Mouse (Mus musculus): ENCODE measurements at regions not wholly inside any gene's neighbourhood (a gene's known extent, or its start where the extent isn't known, plus 50 kb on each side); places are given as distances from the start of the nearest gene placed in this dataset.

- WGBS: 84% methylated on average over 1 of the region's 1 CpGs
- no peaks in the 10 kb centered on the region for H3K9me3 ChIP-seq (ENCODE audit: control insufficient read depth, low read length)
- no peaks in the 10 kb centered on the region for H3K4me1 ChIP-seq (replicated peaks; ENCODE audit: control insufficient read depth, insufficient read depth, low read length)
- H3K9ac ChIP-seq (ENCODE audit: low read length): no peak overlapping the region
- DNase-seq (ENCODE audit: low spot score): no peak
- no peaks in the 10 kb centered on the region for H3K36me3 ChIP-seq (ENCODE audit: control insufficient read depth, insufficient read depth, low read length)
- H3K4me2 ChIP-seq (ENCODE audit: low read depth, low read length, severe bottlenecking): no peak overlapping the region
- H3K27me3 ChIP-seq (ENCODE audit: control insufficient read depth, insufficient read depth, low read length): no peaks in the 10 kb centered on the region
- H3K4me3 ChIP-seq (ENCODE audit: low read depth, low read length): no peak overlapping the region
- no peak overlapping the region for H3K27ac ChIP-seq (ENCODE audit: low read depth, low read length)
- no peak for ATAC-seq (replicated peaks; ENCODE audit: low FRiP score)
Measured at GRCm38 (mm10) chr2:45948758-45949157, 831.6 kb upstream of the Zeb2 start.

GRCm38 (mm10) chr2:45925791-45926480 is 808.7 kb upstream of the Zeb2 start:
- Histone ChIP-seq H3K9me3 (ENCODE audit: control insufficient read depth, low read length) (no peaks in the 10 kb centered on the region), H3K27ac (ENCODE audit: low read depth, low read length) (no peak overlapping the region), H3K4me2 (ENCODE audit: low read depth, low read length, severe bottlenecking) (no peak overlapping the region), H3K9ac (ENCODE audit: low read length) (no peak overlapping the region), H3K4me3 (ENCODE audit: low read depth, low read length) (no peak overlapping the region), H3K4me1 (replicated peaks; ENCODE audit: control insufficient read depth, insufficient read depth, low read length) (no peaks in the 10 kb centered on the region), H3K27me3 (ENCODE audit: control insufficient read depth, insufficient read depth, low read length) (no peaks in the 10 kb centered on the region), H3K36me3 (ENCODE audit: control insufficient read depth, insufficient read depth, low read length) (no peaks in the 10 kb centered on the region)
- 84% methylated on average over 7 of the region's 7 CpGs for WGBS
- no peak for DNase-seq (ENCODE audit: low spot score)
- ATAC-seq (replicated peaks; ENCODE audit: low FRiP score): no peak

GRCm38 (mm10) chr2:45908871-45909270 is 791.7 kb upstream of the Zeb2 start:
- DNase-seq (ENCODE audit: low spot score): no peak
- H3K27me3 ChIP-seq (ENCODE audit: control insufficient read depth, insufficient read depth, low read length): no peaks in the 10 kb centered on the region
- H3K4me1 ChIP-seq (replicated peaks; ENCODE audit: control insufficient read depth, insufficient read depth, low read length): no peaks in the 10 kb centered on the region
- 33% methylated on average over 1 of the region's 1 CpGs for WGBS
- H3K4me2 ChIP-seq (ENCODE audit: low read depth, low read length, severe bottlenecking): no peak overlapping the region
- H3K36me3 ChIP-seq (ENCODE audit: control insufficient read depth, insufficient read depth, low read length): no peaks in the 10 kb centered on the region
- no peaks in the 10 kb centered on the region for H3K9me3 ChIP-seq (ENCODE audit: control insufficient read depth, low read length)
- H3K27ac ChIP-seq (ENCODE audit: low read depth, low read length): no peak overlapping the region
- no peak for ATAC-seq (replicated peaks; ENCODE audit: low FRiP score)
- no peak overlapping the region for H3K4me3 ChIP-seq (ENCODE audit: low read depth, low read length)
- H3K9ac ChIP-seq (ENCODE audit: low read length): no peak overlapping the region

- no peak overlapping the region for H3K4me3 ChIP-seq (ENCODE audit: low read depth, low read length)
- no peak overlapping the region for H3K27ac ChIP-seq (ENCODE audit: low read depth, low read length)
- no peak for ATAC-seq (replicated peaks; ENCODE audit: low FRiP score)
Measured at GRCm38 (mm10) chr2:45904623-45905235, 787.5 kb upstream of the Zeb2 start.

GRCm38 (mm10) chr2:45904090-45904489 is 786.9 kb upstream of the Zeb2 start:
- Histone ChIP-seq H3K4me1 (replicated peaks; ENCODE audit: control insufficient read depth, insufficient read depth, low read length) (no peaks in the 10 kb centered on the region), H3K9ac (ENCODE audit: low read length) (no peak overlapping the region), H3K9me3 (ENCODE audit: control insufficient read depth, low read length) (no peaks in the 10 kb centered on the region), H3K27me3 (ENCODE audit: control insufficient read depth, insufficient read depth, low read length) (no peaks in the 10 kb centered on the region), H3K27ac (ENCODE audit: low read depth, low read length) (no peak overlapping the region), H3K4me3 (ENCODE audit: low read depth, low read length) (no peak overlapping the region), H3K36me3 (ENCODE audit: control insufficient read depth, insufficient read depth, low read length) (no peaks in the 10 kb centered on the region), H3K4me2 (ENCODE audit: low read depth, low read length, severe bottlenecking) (no peak overlapping the region)
- DNase-seq (ENCODE audit: low spot score) (no peak), ATAC-seq (replicated peaks; ENCODE audit: low FRiP score) (no peak)
- WGBS: 90% methylated on average over 4 of the region's 4 CpGs

More at GRCm38 (mm10) chr2:45904623-45905235, 787.5 kb upstream of the Zeb2 start:
- Histone ChIP-seq H3K4me2 (ENCODE audit: low read depth, low read length, severe bottlenecking) (no peak overlapping the region), H3K9me3 (ENCODE audit: control insufficient read depth, low read length) (no peaks in the 10 kb centered on the region), H3K27me3 (ENCODE audit: control insufficient read depth, insufficient read depth, low read length) (no peaks in the 10 kb centered on the region), H3K4me1 (replicated peaks; ENCODE audit: control insufficient read depth, insufficient read depth, low read length) (no peaks in the 10 kb centered on the region), H3K9ac (ENCODE audit: low read length) (no peak overlapping the region), H3K36me3 (ENCODE audit: control insufficient read depth, insufficient read depth, low read length) (no peaks in the 10 kb centered on the region)
- 88% methylated on average over 2 of the region's 2 CpGs for WGBS
- no peak for DNase-seq (ENCODE audit: low spot score)

- Histone ChIP-seq H3K4me1 (replicated peaks; ENCODE audit: control insufficient read depth, insufficient read depth, low read length) (no peaks in the 10 kb centered on the region), H3K4me3 (ENCODE audit: low read depth, low read length) (no peak overlapping the region), H3K4me2 (ENCODE audit: low read depth, low read length, severe bottlenecking) (no peak overlapping the region), H3K27me3 (ENCODE audit: control insufficient read depth, insufficient read depth, low read length) (no peaks in the 10 kb centered on the region), H3K9ac (ENCODE audit: low read length) (no peak overlapping the region), H3K9me3 (ENCODE audit: control insufficient read depth, low read length) (no peaks in the 10 kb centered on the region), H3K36me3 (ENCODE audit: control insufficient read depth, insufficient read depth, low read length) (no peaks in the 10 kb centered on the region), H3K27ac (ENCODE audit: low read depth, low read length) (no peak overlapping the region)
- no peak for DNase-seq (ENCODE audit: low spot score)
- 84% methylated on average over 1 of the region's 1 CpGs for WGBS
- ATAC-seq (replicated peaks; ENCODE audit: low FRiP score): no peak
Measured at GRCm38 (mm10) chr2:45903350-45903749, 786.2 kb upstream of the Zeb2 start.

- Histone ChIP-seq H3K4me3 (ENCODE audit: low read depth, low read length) (no peak overlapping the region), H3K9me3 (ENCODE audit: control insufficient read depth, low read length) (no peaks in the 10 kb centered on the region), H3K36me3 (ENCODE audit: control insufficient read depth, insufficient read depth, low read length) (no peaks in the 10 kb centered on the region), H3K9ac (ENCODE audit: low read length) (no peak overlapping the region), H3K27ac (ENCODE audit: low read depth, low read length) (no peak overlapping the region), H3K4me1 (replicated peaks; ENCODE audit: control insufficient read depth, insufficient read depth, low read length) (no peaks in the 10 kb centered on the region), H3K27me3 (ENCODE audit: control insufficient read depth, insufficient read depth, low read length) (no peaks in the 10 kb centered on the region), H3K4me2 (ENCODE audit: low read depth, low read length, severe bottlenecking) (no peak overlapping the region)
- no peak for ATAC-seq (replicated peaks; ENCODE audit: low FRiP score)
- DNase-seq (ENCODE audit: low spot score): no peak
- 91% methylated on average over 4 of the region's 4 CpGs for WGBS
Measured at GRCm38 (mm10) chr2:45901892-45902291, 784.7 kb upstream of the Zeb2 start.

GRCm38 (mm10) chr2:45884680-45885079 is 767.5 kb upstream of the Zeb2 start:
- no peaks in the 10 kb centered on the region for H3K9me3 ChIP-seq (ENCODE audit: control insufficient read depth, low read length)
- H3K36me3 ChIP-seq (ENCODE audit: control insufficient read depth, insufficient read depth, low read length): no peaks in the 10 kb centered on the region
- 93% methylated on average over 3 of the region's 3 CpGs for WGBS
- no peak overlapping the region for H3K9ac ChIP-seq (ENCODE audit: low read length)
- H3K4me2 ChIP-seq (ENCODE audit: low read depth, low read length, severe bottlenecking): no peak overlapping the region
- no peak overlapping the region for H3K4me3 ChIP-seq (ENCODE audit: low read depth, low read length)
- H3K4me1 ChIP-seq (replicated peaks; ENCODE audit: control insufficient read depth, insufficient read depth, low read length): no peaks in the 10 kb centered on the region
- ATAC-seq (replicated peaks; ENCODE audit: low FRiP score): no peak
- no peak for DNase-seq (ENCODE audit: low spot score)
- H3K27me3 ChIP-seq (ENCODE audit: control insufficient read depth, insufficient read depth, low read length): no peaks in the 10 kb centered on the region
- H3K27ac ChIP-seq (ENCODE audit: low read depth, low read length): no peak overlapping the region

- no peaks in the 10 kb centered on the region for H3K4me1 ChIP-seq (replicated peaks; ENCODE audit: control insufficient read depth, insufficient read depth, low read length)
- H3K36me3 ChIP-seq (ENCODE audit: control insufficient read depth, insufficient read depth, low read length): no peaks in the 10 kb centered on the region
- H3K4me2 ChIP-seq (ENCODE audit: low read depth, low read length, severe bottlenecking): no peak overlapping the region
- no peaks in the 10 kb centered on the region for H3K27me3 ChIP-seq (ENCODE audit: control insufficient read depth, insufficient read depth, low read length)
- ATAC-seq (replicated peaks; ENCODE audit: low FRiP score) (no peak), DNase-seq (ENCODE audit: low spot score) (no peak)
- H3K9me3 ChIP-seq (ENCODE audit: control insufficient read depth, low read length): no peaks in the 10 kb centered on the region
- H3K4me3 ChIP-seq (ENCODE audit: low read depth, low read length): no peak overlapping the region
- no peak overlapping the region for H3K27ac ChIP-seq (ENCODE audit: low read depth, low read length)
- H3K9ac ChIP-seq (ENCODE audit: low read length): no peak overlapping the region
Measured at GRCm38 (mm10) chr2:45878656-45879055, 761.5 kb upstream of the Zeb2 start.

Measured in forebrain, embryonic 11.5 days (tissue).